Mouse (Mus musculus) c-Kit-positive CD71-positive TER-119-negative erythroid progenitor cells, embryonic 14.5 days (primary cell): ENCODE measurements around the gene Arhgef12.

ENCODE experiments used
- DNase-seq: peaks from one replicate; pipeline ENCODE4 v3.0.0-alpha.2; 2013; ENCODE audit warnings: low read depth

Gene Arhgef12

GRCm38 (mm10) chr9:43108721-43109120, 1.7 kb upstream of the Arhgef12 start:
- no peak for DNase-seq

GRCm38 (mm10) chr9:43108081-43108480, 1.0 kb upstream of the Arhgef12 start:
- DNase-seq: no peak

DNA sequence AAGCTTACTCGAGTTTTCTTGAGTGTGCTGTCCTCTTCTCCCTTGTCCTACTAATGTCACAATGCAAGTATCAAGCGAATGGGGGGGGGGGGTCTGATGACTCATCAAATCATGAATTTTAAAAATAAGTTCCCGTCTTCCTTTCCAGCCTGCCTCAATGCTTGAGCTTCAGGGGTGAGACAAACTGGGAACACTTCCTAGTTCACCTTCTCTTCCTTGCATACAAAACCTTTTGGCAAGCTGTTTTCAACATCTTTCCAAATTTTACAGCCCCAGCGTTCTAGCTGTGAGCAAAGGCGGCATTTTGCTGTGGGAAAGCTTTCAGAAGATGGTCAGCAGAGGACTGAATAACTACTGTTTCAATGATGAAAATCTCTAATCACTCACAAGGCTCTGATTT, 516 bp upstream of the Arhgef12 start:
- DNase-seq: no peak

GRCm38 (mm10) chr9:43106426-43107186, 433 bp downstream of the Arhgef12 start:
- no peak for DNase-seq

- no peak for DNase-seq
Measured at GRCm38 (mm10) chr9:43105664-43106361, 1.2 kb downstream of the Arhgef12 start.

- no peak for DNase-seq
Measured at GRCm38 (mm10) chr9:43104873-43105663, 2.0 kb downstream of the Arhgef12 start.

DNA sequence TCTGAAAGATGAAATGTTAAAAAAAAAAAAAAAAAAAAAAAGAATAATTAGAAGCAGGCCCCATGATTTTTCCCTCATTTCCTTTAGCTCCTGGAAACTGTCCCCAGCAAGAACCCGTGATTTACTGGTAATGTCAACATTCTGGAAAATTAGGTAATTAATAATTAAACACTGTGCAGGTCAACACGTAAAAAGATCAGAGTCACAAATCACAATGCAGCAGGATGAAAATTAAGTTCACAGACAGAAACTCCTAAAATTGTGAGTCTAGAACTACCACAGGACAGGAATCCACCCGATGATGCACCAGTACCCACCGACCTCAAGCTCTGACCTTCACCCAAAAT, 2.5 kb downstream of the Arhgef12 start:
- no peak for DNase-seq

DNA sequence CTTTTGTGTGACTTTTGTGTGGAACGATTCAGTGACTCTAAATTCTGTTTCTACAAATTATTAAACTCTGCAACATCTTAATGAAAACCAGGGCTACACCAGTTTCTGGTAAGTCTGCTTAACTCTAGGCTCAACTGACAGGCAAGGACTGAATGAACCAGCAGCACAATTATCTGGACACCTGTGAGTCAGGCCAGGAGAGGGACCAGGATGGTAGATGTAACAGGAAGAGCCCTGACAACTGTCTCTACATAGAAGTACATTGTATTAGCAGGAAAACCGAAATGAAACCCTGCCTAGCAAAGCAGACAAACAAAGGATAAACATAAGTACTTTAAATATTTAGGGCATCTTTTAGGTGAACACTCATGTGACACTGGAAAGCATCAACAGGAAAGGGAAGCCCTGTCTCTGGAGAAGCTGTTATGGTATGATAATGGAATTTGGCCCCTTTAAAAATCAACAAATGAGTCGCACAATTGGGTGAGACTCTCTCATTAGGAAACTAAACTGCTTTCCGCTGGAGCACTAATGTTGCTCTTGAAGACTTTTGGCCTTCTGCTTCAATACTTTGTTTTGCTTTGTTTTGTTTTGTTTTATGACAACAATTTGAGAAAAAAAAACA, 3.3 kb downstream of the Arhgef12 start:
- no peak for DNase-seq

DNA sequence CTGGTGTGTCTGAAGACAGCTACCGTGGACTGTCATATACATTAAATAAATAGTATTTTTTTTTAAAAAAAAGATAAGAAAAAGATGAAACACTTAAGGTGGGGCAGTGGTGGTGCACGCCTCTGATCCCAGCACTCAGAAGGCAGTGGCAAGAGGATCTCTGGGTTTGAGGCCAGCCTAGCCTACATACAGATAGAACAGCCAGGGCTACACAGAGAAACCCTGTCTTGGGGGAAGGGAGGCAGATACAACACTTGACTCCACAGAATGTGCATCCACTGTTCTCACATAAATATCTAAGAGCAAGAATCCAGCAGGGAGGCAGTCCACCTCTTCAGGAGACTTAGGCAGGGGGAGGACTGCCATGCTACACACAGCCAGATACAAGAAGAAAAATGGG, 4.1 kb downstream of the Arhgef12 start:
- no peak for DNase-seq

GRCm38 (mm10) chr9:43101936-43102595, 5.0 kb downstream of the Arhgef12 start:
- peak; percentile 81 for DNase-seq

DNA sequence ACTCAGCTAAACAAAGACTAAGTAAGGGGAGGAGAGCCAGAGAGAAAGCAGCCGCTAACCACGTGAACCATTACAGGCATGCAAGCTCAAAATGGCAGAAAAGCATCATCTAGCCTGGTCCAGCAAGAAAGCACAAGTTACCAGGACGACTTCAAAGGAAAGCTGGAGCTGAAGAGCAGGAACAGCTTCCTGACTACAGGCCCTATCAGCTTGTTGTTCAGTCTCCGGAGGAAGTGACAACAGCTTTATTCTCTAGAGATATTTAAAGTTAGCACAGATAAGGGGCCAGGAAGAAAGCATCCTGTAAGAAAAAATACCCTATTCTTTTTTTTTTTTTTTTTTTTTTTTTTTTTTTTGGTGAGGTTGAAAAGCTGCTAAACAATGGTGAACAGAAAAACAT, 8.1 kb downstream of the Arhgef12 start:
- no peak for DNase-seq

- DNase-seq: no peak
Measured at GRCm38 (mm10) chr9:43097801-43098557, 9.1 kb downstream of the Arhgef12 start.

DNA sequence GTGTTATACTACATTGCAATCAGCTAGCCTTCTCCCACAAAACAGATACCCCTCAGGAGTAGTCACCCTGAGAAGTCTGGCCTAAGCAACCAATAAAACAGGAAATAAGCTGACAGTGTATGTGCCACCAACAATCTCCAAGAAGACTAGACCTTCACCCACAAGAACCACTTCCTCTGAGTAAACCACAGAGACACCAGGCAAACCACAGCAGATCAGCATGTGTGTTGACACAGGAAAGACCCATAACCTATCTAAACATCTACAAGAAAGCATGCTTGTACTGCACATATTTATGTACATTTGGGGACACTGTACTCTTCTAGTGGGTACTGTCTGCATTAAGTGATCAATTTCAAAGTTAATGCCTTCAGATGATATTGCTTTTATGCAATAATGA, 10.7 kb downstream of the Arhgef12 start:
- no peak for DNase-seq

- DNase-seq: no peak
Measured at GRCm38 (mm10) chr9:43094828-43095227, 12.2 kb downstream of the Arhgef12 start.

GRCm38 (mm10) chr9:43093803-43094202, 13.2 kb downstream of the Arhgef12 start:
- DNase-seq: no peak

DNA sequence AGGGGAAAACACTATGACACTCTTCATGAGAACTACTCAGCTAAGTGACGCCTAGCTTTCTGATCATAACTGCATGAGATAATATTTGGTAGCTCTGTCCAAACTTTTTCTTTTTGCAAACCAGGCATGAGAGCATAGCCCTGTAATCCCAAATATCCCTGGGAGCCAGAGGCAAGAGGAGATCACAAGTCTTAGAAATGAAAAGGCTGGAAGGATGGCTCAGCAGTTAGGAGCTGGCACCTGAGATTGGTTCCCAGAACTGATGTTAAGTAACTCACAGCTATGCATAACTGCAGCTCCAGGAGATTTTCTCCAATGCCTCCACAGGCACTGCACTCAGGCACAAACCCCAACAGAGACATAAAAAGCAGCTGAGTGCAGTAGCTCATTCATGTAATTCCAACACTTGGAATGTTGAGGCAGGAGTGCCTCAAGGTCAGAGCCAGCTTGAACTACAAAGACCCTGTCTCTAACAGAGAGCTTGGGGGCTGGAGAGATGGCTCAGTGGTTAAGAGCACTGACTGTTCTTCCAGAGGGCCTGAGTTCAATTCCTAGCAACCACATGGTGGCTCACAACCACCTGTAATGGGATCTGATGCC, 21.3 kb downstream of the Arhgef12 start:
- no peak for DNase-seq

DNA sequence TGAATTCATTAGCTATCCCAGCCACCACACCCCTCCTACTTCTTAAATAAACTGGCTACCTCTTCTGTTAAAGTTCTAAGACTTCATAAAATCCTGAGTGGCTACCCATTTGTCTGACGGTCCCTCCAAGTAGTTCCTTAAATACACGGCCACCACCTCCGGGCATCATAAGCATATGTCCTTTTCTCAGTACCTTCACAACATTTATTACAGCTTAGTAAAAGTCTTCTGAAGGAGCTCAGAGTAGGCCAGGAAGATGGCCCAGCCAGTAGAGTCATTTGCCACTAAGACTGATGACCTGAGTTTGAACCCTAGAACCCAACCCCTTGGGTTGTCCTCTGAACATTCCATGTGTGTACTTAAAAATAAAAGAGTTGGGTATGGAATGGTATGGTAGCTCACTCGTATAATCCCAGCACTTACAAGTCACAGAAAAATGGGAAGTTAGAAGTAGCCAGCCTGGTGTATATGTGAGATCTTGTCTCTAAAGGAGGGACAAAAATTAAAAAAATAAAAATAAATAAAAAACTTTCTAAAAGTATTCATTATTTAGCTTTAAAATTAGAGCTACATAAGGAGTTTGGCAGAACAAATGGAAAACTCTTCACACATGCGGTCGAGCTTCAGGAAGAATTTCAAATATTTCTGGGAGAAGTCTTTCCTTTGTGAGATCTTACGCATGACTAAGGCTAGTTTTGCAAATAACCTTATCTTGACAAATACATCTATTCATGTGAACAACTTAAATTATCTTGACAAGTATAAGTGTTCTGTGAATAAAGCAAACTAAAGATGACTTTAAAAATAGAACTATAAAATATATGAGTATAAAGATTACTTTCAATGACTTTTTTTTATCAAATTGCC, 22.3 kb downstream of the Arhgef12 start:
- no peak for DNase-seq

DNA sequence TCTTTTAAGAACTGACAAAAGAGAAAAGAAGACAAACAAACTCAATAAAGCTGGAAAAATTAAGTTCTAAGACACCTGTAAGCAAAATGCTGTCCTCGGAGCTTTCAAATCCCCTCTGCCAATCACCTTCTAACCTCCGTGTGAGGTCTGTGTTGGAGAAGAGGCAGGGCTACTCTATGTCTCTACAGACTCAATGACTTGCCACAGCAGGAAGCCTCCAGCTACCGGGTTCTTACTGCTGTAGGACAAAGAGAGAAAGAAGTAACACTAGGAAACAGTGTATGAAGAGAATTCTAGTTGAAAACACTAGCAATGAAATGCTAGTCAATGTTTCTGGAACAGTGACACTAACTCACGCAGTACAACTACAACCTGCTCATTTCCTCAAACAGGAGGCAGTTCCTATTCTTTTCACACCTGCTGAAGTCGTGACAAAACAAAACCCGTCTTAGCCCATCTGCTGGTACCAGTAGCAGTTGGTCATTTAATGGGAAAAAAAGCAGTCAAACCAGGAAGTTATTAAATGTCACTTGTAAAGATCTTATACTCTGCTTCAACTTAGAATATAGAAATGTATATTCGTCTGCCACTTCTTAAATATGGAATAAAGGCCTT, 23.5 kb downstream of the Arhgef12 start:
- DNase-seq: no peak

GRCm38 (mm10) chr9:43078711-43079110, 28.3 kb downstream of the Arhgef12 start:
- DNase-seq: no peak
